Mouse (Mus musculus) bone marrow, adult 2 months (tissue): ENCODE data around the gene Gcn1l1. TPM values are rescaled to one million over a fixed set of nuclear protein-coding genes. Genes with fewer than 3 reads are reported as not detected.

ENCODE experiments used
- H3K27ac ChIP-seq: fragments of 200-500 bp; 2 replicates; pipeline ENCODE4 v1.5.1; 2012; ENCODE audit warnings: low read depth, mild to moderate bottlenecking, control low read depth, inconsistent platforms, low read length; ENCODE audit not compliant: control insufficient read depth, poor library complexity, insufficient read depth
- H3K4me1 ChIP-seq: fragments of 200-500 bp; 2 replicates; pipeline ENCODE4 v1.6.1; 2011; ENCODE audit warnings: low read length; ENCODE audit not compliant: control insufficient read depth, insufficient read depth
- H3K4me3 ChIP-seq: fragments of 200-500 bp; replicated peaks from 2 replicates; pipeline ENCODE3; 2011; ENCODE audit warnings: mild to moderate bottlenecking, low read depth, low read length, control low read depth; ENCODE audit not compliant: control insufficient read depth
- CTCF ChIP-seq: fragments of 200-500 bp; IDR thresholded peaks from 2 replicates; pipeline ENCODE4 v1.5.1; 2011; ENCODE audit warnings: low read length, control low read depth; ENCODE audit not compliant: control insufficient read depth, insufficient read depth
- POLR2A ChIP-seq: fragments of 200-500 bp; IDR thresholded peaks from 2 replicates; pipeline ENCODE4 v1.6.1; 2011; ENCODE audit warnings: low read depth, mild to moderate bottlenecking, control low read depth, low read length, borderline replicate concordance; ENCODE audit not compliant: control insufficient read depth
- WGBS: fragments of 180-500 bp; shearing (Covaris S2); methylation state at CpG from one replicate; pipeline ENCODE4 v1.1.7; 2018; 5-methylcytosine and 5-hydroxymethylcytosine counted together
- polyA plus RNA-seq: library from polyadenylated mRNA; stranded (reverse); fragments of >200 nt; gene quantifications from 2 replicates; pipeline ENCODE4 v1.2.4, GENCODE M21; 2011; ENCODE audit warnings: low replicate concordance; ENCODE audit not compliant: missing spikeins, insufficient read depth, insufficient read length

The Gcn1l1 gene
- polyA plus RNA-seq, 1 experiment, result 38.4 TPM

DNA sequence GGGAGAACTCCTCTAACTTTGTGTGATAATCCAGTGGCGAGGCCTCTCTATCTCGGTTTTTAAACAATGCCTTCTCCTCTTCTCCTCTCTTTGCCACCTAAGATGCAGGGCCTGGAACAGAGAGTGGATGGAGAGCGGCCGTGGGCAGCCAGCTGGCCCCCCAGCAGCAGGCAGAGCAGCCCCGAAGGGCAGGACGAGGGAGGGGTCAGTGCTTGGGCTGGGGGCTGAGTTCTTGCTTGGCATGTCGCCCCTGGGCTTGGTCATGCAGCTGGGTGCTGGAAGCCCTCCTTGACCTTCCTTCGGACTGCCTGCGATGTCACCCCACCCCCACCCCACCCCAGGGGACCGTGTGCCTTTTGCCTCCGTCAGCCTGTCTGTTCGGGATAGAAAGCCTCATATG is 13.7 kb upstream of the Gcn1l1 start:
- H3K4me1 ChIP-seq, result no peaks in the 10 kb centered on the region
- no peak overlapping the region for H3K27ac ChIP-seq
- WGBS, result 87% methylated on average over 12 of the region's 12 CpGs
- H3K4me3 ChIP-seq, result no peak overlapping the region
- TF ChIP-seq CTCF (no peak), POLR2A (no peak)

DNA sequence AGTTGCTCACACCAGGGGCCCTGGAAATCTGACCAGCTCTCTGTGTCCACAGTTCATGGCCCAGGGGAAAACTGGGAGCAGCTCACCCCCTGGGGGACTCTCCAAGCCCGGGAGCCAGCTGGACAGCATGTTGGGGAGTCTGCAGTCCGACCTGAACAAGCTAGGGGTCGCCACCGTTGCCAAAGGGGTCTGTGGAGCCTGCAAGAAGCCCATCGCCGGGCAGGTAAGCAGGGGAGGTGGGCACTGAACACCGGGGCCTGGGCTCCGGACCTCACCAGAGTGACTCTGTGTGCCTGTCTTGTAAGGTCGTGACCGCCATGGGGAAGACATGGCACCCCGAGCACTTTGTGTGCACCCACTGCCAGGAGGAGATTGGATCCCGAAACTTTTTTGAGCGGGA is 13.3 kb upstream of the Gcn1l1 start:
- 87% methylated on average over 13 of the region's 13 CpGs for WGBS
- Histone ChIP-seq H3K27ac (no peak overlapping the region), H3K4me1 (no peaks in the 10 kb centered on the region), H3K4me3 (no peak overlapping the region)
- TF ChIP-seq CTCF, result no peak
- no peak for TF ChIP-seq POLR2A

DNA sequence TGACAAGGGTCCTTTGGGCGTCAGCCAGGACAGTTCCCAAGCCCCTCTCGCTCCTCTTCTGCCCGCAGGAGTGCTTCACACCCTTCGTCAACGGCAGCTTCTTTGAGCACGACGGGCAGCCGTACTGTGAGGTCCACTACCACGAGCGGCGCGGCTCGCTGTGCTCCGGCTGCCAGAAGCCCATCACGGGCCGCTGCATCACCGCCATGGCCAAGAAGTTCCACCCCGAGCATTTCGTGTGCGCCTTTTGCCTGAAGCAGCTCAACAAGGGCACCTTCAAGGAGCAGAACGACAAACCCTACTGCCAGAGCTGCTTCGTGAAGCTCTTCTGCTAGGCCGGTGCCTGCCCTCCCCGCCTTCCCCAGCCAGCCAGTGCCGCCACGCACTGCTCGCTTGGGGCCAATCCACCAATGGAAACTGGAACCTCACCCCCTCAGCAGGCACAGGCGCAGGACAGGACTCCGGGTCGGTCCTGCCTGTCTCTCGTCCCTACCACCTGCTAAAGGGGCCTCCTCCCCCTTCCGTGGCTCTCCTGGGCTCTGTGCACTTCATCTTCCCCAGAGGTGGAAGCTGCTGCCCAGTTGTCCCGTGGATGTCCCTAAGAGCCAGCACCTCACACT is 11.1 kb upstream of the Gcn1l1 start:
- 92% methylated on average over 33 of the region's 33 CpGs for WGBS
- TF ChIP-seq POLR2A, result no peak
- no peak for TF ChIP-seq CTCF
- Histone ChIP-seq H3K4me3 (no peak overlapping the region), H3K27ac (no peak overlapping the region), H3K4me1 (no peaks in the 10 kb centered on the region)

DNA sequence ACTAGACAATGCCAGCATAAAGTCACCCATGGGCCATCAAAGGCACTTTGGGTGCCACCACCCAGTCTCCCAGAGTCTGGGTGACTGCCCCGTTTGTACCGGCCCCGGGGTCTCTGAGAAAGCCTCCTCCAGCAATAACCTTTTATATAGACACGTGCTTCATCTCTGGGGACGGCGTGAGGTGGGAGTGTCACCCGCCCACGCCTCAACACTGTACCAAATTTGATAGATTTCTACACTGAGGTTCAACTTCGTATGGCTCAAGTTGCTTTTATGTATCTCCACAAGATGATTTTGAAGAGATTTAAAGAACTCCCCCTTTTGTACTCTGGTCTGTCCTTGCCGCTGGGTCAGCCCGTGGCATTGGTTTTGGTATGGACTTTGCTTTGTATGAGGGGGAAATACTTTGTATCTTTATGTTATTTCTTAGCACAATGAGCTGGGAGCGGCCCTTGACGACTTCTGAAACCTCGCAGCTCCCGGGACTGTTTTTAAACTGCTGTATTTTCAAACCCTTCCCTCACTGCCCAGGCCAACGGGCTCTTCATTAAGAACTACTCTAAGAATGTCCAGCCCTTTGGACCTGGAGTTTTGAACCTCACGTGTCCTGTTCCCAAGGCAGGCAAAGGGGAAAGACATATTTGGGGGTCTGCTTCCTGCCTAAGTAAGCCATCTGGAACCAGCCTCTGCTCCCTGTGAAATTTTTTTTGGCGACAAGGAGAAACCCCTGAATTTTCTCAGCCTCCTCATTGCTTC is 10.3 kb upstream of the Gcn1l1 start:
- H3K27ac ChIP-seq, result no peak overlapping the region
- H3K4me3 ChIP-seq, result no peak overlapping the region
- WGBS, result 88% methylated on average over 18 of the region's 18 CpGs
- TF ChIP-seq POLR2A, result no peak
- TF ChIP-seq CTCF, result no peak
- H3K4me1 ChIP-seq, result no peaks in the 10 kb centered on the region

DNA sequence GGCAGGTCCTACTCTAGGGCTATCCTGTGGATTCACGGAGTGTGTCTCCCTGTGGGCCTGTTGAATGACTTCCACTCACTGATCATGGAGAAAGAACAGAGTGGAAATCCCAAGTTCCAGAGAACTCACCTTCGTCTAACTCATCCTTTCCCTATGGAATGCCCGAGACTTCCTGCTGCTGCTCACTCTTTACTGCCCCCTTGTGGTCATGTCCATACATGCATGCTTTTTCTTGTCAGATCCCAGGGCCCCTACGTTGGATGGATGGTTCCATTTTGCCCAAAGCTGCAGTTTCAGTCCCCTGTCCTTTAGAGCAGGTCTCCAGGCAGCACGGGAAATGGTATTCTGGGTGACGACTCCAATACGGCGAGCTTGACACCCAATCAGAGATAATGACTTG is 8.8 kb upstream of the Gcn1l1 start:
- H3K4me1 ChIP-seq, result no peaks in the 10 kb centered on the region; the same call in 1 of the 2 replicates
- 18% methylated on average over 8 of the region's 8 CpGs for WGBS
- H3K27ac ChIP-seq, result no peak overlapping the region
- TF ChIP-seq CTCF (peak; percentile 77), POLR2A (no peak)
- no peak overlapping the region for H3K4me3 ChIP-seq

DNA sequence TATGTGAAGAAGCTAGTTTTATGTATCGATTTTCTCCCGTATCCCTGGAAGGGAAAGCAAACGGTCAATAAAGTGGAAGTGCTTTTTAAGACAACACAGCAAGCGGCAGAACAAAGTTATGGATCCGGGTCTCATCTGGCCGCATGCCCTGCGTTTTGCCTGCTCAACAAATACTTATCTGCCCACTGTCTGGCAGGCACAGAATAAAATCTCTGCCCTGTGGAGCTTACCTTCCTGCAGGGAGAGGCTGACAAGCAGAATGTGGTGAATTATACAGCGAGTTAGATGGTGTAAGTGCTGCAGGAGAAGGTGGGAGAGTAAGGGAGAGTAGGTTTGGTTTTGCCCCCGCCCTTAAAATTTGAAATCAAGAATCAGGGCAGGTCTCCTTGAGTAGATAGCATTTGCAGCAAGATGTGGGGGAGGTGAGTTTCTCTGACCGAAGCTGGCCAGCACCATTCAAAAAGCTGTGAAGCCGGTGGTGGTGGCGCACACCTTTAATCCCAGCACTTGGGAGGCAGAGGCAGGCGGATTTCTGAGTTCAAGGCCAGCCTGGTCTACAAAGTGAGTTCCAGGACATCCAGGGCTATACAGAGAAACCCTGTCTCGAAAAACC is 6.8 kb upstream of the Gcn1l1 start:
- TF ChIP-seq CTCF (no peak), POLR2A (no peak)
- Histone ChIP-seq H3K4me1 (no peaks in the 10 kb centered on the region; the same call in 1 of the 2 replicates), H3K27ac (no peak overlapping the region), H3K4me3 (no peak overlapping the region)
- 84% methylated on average over 14 of the region's 14 CpGs for WGBS

DNA sequence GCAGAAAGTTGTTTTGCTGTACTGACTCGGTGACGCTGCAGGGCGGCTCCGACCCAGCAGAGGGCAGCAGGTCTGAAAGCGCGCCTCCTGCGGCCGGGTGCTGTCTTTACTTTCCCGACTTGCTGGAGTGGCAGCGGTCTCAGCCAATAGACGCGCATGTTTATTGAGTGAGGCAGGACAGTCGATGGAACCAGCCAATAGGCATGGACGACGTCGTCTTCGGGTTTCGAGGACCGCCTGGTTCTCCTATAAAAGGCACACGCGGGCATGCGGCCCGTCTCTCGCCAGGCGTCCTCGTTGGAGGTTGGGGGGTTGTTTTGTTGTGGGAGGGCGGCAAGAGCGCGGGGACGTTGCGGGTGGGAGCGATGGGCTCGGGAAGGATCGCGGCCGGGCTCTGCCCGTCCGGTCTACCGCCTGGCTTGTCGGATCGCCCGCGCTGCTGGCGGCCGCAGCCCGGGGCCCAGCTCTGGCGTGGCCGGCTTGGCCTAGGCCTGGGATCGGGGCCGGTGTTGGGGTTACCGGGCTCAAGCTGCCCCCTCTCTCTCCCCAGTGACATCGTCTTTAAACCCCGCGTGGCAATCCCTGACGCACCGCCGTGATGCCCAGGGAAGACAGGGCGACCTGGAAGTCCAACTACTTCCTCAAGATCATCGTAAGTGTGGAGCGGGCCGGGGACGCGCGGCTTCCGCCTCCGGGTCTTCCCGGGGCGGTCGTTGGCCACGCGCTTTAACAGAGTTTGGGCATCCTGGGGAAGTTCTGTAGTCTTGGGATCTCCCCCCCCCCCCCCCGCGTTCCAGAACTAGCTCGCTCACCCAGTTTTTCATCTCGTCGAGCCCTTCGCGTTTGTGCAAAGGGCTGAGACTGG is 5.6 kb upstream of the Gcn1l1 start, which contains the start of gene Rplp0:
TSS of gene Rplp0 (plus strand) at position 231 of the 865 bp plus-strand sequence.
- TF ChIP-seq POLR2A (peak; percentile 99), CTCF (peak; percentile 99)
- Histone ChIP-seq H3K27ac (peak within 1 kb of the TSS; percentile 65), H3K4me3 (peak within 1 kb of the TSS; percentile 57), H3K4me1 (no peaks in the 10 kb centered on the region; the same call in 1 of the 2 replicates)
- WGBS, result under 1% methylated on average over 78 of the region's 78 CpGs
